Mouse (Mus musculus) limb, embryonic 14.5 days (tissue): ENCODE data around the gene Capn5. TPM values are rescaled to one million over a fixed set of nuclear protein-coding genes. Genes with fewer than 3 reads are reported as not detected.

ENCODE experiments used
- ATAC-seq: fragments of 200-750 bp; cut with Nextera tagmentation; 2 replicates; pipeline ENCODE4 v1.8.0; 2017; ENCODE audit warnings: low read depth, moderate number of reproducible peaks, moderate TSS enrichment; ENCODE audit not compliant: low FRiP score
- DNase-seq: peaks from one replicate; pipeline ENCODE4 v3.0.0-alpha.2; 2015; ENCODE audit warnings: low spot score
- H3K27ac ChIP-seq: fragments of 300-500 bp; sonication (generic); replicated peaks from 2 replicates; pipeline ENCODE4 v1.5.1; 2014; ENCODE audit warnings: low read depth, mild to moderate bottlenecking, low read length, moderate library complexity, mixed read lengths
- H3K27me3 ChIP-seq: fragments of 300-500 bp; sonication (generic); 2 replicates; pipeline ENCODE4 v1.6.1; 2014; ENCODE audit warnings: low read length, mixed read lengths; ENCODE audit not compliant: control insufficient read depth, insufficient read depth
- H3K36me3 ChIP-seq: fragments of 300-500 bp; sonication (generic); 2 replicates; pipeline ENCODE4 v1.6.1; 2014; ENCODE audit warnings: mild to moderate bottlenecking, low read length, moderate library complexity, mixed read lengths; ENCODE audit not compliant: control insufficient read depth, insufficient read depth
- H3K4me1 ChIP-seq: fragments of 300-500 bp; sonication (generic); 2 replicates; pipeline ENCODE4 v1.6.1; 2014; ENCODE audit warnings: antibody characterized with exemption, low read length, mixed read lengths; ENCODE audit not compliant: control insufficient read depth, insufficient read depth
- H3K4me2 ChIP-seq: fragments of 300-500 bp; sonication (generic); replicated peaks from 2 replicates; pipeline ENCODE4 v1.6.1; 2014; ENCODE audit warnings: low read depth, mild to moderate bottlenecking, low read length, moderate library complexity; ENCODE audit not compliant: severe bottlenecking
- H3K4me3 ChIP-seq: fragments of 300-500 bp; sonication (generic); replicated peaks from 2 replicates; pipeline ENCODE4 v1.5.1; 2014; ENCODE audit warnings: low read length
- H3K9ac ChIP-seq: fragments of 300-500 bp; sonication (generic); 2 replicates; pipeline ENCODE4 v1.6.1; 2014; ENCODE audit warnings: mild to moderate bottlenecking, low read depth, low read length, moderate library complexity; ENCODE audit not compliant: severe bottlenecking
- H3K9me3 ChIP-seq: fragments of 300-500 bp; sonication (generic); 2 replicates; pipeline ENCODE4 v1.6.1; 2016; ENCODE audit warnings: low read length; ENCODE audit not compliant: control insufficient read depth
- POLR2A ChIP-seq: fragments of 200-500 bp; IDR thresholded peaks from 2 replicates; pipeline ENCODE4 v1.8.0; 2012; ENCODE audit warnings: inconsistent platforms, mild to moderate bottlenecking, moderate library complexity, borderline replicate concordance; ENCODE audit not compliant: insufficient read depth, insufficient read length; ENCODE audit errors: extremely low read depth
- WGBS: fragments of 180-500 bp; shearing (Covaris S2); extraction: QIAGEN DNeasy Blood & Tissue Kit; methylation state at CpG from one replicate; pipeline ENCODE4 v1.1.7; 2014; 5-methylcytosine and 5-hydroxymethylcytosine counted together
- polyA plus RNA-seq, 2 experiments: library from polyadenylated mRNA; depleted of rRNA in 1 of 2; stranded (reverse) in 1 of 2; unstranded in 1 of 2; fragments of >200 nt; fragmentation: Nextera tagmentation in 1 of 2; extraction: Ambion mirVana in 1 of 2; gene quantifications; 2 replicates each; pipeline versions ENCODE4 v1.2.1 to v1.2.3; 2012 to 2014

The Capn5 gene
- polyA plus RNA-seq, 2 experiments, result 6.5 to 9.6 TPM

DNA sequence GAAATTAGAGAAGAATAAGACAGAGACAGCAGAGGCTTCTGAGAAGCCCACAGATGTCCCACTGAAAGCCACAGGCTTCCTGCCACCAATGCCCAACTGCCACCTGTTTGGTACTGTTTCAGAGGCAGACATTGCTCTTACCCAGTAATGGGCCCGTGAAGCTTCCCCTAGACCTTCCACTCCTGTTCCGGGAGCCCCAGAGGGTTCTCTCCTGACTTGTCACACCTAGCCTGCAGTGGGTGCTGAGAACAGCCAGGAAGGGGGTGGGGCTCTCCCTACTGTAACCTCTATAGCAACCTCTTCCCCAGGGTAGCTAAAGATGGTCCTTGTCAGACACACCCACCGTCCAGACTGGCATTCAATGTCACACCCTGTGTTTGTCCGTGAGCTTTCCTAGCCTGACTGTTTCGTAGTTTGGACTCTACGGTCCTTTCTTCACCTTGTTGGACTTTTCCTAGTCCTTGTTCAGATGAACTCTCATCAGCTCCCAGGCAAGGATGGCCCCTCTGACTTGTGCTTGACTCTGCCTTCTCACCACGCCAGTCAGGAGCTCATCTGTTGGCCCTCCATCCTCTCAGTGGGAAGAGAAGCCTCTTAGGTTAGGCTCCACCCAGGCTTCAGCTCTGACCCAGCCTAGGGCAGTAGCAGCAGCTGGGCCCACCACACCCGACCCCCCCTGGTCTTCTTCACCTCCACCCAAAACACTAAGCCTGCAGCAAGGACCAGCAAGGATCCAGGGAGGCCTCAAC is 1.6 kb downstream of the Capn5 start:
- peaks cover 7% of the 10 kb centered on the region; the same call in 1 of the 2 replicates for H3K4me1 ChIP-seq
- no peak overlapping the region for H3K4me3 ChIP-seq
- 77% methylated on average over 8 of the region's 8 CpGs for WGBS
- no peak overlapping the region for H3K27ac ChIP-seq
- DNase-seq (no peak), ATAC-seq (no peak)
- 0 out of 2 replicates have a peak overlapping the region, but pooled peaks have one; percentile 72 for H3K4me2 ChIP-seq
- no peaks in the 10 kb centered on the region for H3K36me3 ChIP-seq
- no peak for TF ChIP-seq POLR2A
- H3K9me3 ChIP-seq, result no peaks in the 10 kb centered on the region
- H3K27me3 ChIP-seq, result no peaks in the 10 kb centered on the region
- no peak overlapping the region for H3K9ac ChIP-seq

DNA sequence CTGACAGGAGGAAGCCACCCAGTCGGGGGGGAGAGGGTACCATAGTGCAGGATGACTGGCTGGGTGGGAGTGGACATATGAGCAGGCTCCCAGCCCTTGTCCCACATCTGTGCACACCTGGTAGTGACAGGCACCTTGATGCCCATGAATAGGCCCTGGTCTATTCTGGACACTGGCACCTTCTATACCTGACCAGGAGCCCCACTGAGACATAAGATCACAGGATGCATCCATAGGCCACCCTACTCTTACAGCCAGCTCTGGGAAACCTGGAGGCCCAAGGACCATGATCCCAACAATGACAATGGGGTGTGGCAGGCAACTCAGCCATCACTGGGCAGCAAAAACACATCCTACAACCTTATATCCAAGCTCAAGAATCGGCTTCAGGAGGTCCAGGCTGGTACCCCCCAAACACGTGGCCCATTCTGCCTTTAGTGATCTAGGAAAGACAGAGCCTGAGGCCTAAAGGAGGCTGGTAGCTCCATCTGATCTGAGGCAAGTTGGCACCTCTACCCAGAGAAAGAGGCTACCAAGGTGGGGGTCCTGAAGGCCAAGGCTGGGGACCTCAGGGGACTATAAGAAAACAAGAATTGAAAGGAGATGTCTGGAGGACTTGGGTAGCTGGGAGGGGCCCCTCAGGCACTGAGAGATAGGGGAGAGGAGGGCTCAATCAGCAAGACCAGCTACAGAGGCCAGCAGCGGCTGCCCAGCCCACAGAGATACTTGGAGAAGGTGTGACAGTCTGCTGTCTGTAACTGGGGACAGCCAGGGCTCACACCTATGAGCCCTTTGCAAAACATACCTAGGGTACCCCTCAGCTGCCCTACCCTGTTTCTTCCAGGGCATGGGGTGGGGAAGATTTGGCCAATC is 3.0 kb downstream of the Capn5 start:
- DNase-seq, result no peak
- Histone ChIP-seq H3K9ac (no peak overlapping the region), H3K27me3 (no peaks in the 10 kb centered on the region), H3K4me3 (no peak overlapping the region), H3K4me2 (no peak overlapping the region), H3K9me3 (no peaks in the 10 kb centered on the region), H3K4me1 (peaks cover 12% of the 10 kb centered on the region; the same call in 1 of the 2 replicates), H3K36me3 (no peaks in the 10 kb centered on the region), H3K27ac (no peak overlapping the region)
- WGBS, result 76% methylated on average over 4 of the region's 4 CpGs
- no peak for TF ChIP-seq POLR2A
- ATAC-seq, result no peak

DNA sequence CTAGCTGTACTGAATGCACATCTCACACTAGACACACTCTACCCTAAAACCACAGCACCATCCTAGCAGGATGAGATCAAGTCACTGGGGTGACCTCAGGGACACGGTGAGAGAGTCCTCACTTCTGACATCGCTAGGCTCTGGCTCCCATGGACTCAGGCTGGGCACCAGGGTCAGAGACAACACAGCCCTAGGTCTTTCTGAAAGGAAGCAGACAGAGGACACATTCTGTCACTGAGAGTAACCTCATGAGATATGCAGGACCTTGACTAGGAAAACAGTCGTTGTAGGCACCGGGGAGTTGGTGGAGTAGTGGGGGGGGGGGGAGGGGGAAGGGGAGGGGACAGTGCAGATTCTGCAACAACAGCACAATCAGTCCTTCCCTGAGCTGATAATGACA is 4.7 kb downstream of the Capn5 start:
- H3K9ac ChIP-seq, result no peak overlapping the region
- ATAC-seq (no peak), DNase-seq (no peak)
- H3K4me3 ChIP-seq, result no peak overlapping the region
- H3K9me3 ChIP-seq, result no peaks in the 10 kb centered on the region
- H3K27me3 ChIP-seq, result no peaks in the 10 kb centered on the region
- peaks cover 9% of the 10 kb centered on the region; the same call in 1 of the 2 replicates for H3K4me1 ChIP-seq
- H3K4me2 ChIP-seq, result no peak overlapping the region
- TF ChIP-seq POLR2A, result no peak
- WGBS, result 52% methylated on average over 4 of the region's 4 CpGs
- H3K27ac ChIP-seq, result no peak overlapping the region
- no peaks in the 10 kb centered on the region for H3K36me3 ChIP-seq

DNA sequence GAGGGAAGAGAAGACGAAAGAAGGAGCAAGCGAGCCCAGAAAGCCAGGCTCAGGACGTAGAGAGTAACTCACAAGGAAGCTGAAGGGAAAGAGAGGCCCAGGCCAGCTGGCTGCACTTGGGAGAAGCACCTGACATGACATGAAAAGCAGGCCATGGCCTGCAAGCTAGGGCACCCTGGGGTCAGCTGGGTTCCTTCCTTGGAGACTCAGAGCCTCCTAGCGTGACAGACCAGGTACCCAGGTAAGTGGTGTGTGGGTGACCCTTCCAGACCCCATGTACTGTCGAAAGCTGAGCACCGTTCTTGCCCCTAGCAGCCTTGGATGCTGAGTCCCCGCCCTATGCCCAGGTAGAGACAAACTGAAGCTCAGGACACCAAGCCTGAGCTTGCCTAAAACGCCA is 5.4 kb downstream of the Capn5 start:
- ATAC-seq, result no peak
- H3K4me2 ChIP-seq, result no peak overlapping the region
- no peak for TF ChIP-seq POLR2A
- H3K36me3 ChIP-seq, result no peaks in the 10 kb centered on the region
- no peaks in the 10 kb centered on the region for H3K27me3 ChIP-seq
- no peaks in the 10 kb centered on the region for H3K9me3 ChIP-seq
- 79% methylated on average over 8 of the region's 8 CpGs for WGBS
- no peak overlapping the region for H3K27ac ChIP-seq
- DNase-seq, result no peak
- peaks cover 9% of the 10 kb centered on the region; the same call in 1 of the 2 replicates for H3K4me1 ChIP-seq
- H3K9ac ChIP-seq, result no peak overlapping the region
- H3K4me3 ChIP-seq, result no peak overlapping the region
